Mouse (Mus musculus): ENCODE measurements at regions not wholly inside any gene's neighbourhood (a gene's known extent, or its start where the extent isn't known, plus 50 kb on each side); places are given as distances from the start of the nearest gene placed in this dataset.
"Not testable (repeated sequence)": the region's sequence is repeated elsewhere in the genome, so short reads cannot be mapped to it uniquely, and the experiment has no call there.

- not testable (repeated sequence) for DNase-seq
These were observed 233.6 kb downstream of the Utp18 start for GRCm38 (mm10) chr11:93651966-93652365.

All from adrenal gland, postnatal 10 days (tissue).